Mouse (Mus musculus) mature B cell (primary cell): ENCODE data around the gene Cenpp.
"Not testable (repeated sequence)": the region's sequence is repeated elsewhere in the genome, so short reads cannot be mapped to it uniquely, and the experiment has no call there.

Experiments used
- in situ Hi-C: fragments of 300-500 bp; cut with MboI; formaldehyde crosslinking; loops from 2 replicates; pipeline ENCODE4 v1.14.3; 2019

Cenpp gene

DNA sequence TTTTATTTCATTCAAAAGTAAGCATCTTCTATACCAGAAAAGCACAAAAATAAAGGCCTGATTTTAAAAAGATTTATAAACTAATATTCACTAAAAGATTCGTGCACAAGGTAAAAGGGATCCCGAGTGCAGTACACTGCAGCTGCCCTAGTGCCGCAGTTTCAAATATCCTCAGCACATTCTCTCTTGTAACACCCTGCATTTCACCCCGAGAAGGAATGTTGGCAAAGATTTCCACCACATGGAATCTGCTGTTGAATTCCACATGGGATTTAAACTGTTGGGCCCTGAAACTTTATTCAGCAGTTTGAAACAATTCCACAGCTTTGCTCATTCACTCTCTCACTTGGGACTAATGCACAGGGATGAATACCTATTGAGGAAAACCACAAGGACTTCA, 44.9 kb downstream of the Cenpp start, which contains the start of gene Ogn:
Gene Ogn, plus strand, starts transcription at position 333 of the 400 bp plus-strand sequence.
- in situ Hi-C loops: no loop called here

GRCm38 (mm10) chr13:49603603-49604002, 49.0 kb downstream of the Cenpp start:
- in situ Hi-C loops: no loop called here

- in situ Hi-C loops: not testable (repeated sequence)
These were observed 50.0 kb downstream of the Cenpp start for GRCm38 (mm10) chr13:49602541-49602940.

GRCm38 (mm10) chr13:49586062-49586461, 66.5 kb downstream of the Cenpp start:
- in situ Hi-C loops: no loop called here

GRCm38 (mm10) chr13:49584307-49585005, 68.1 kb downstream of the Cenpp start:
- in situ Hi-C loops: no loop called here

- in situ Hi-C loops: no loop called here
These were observed 68.7 kb downstream of the Cenpp start for GRCm38 (mm10) chr13:49583859-49584258.

- in situ Hi-C loops: no loop called here
These were observed 70.7 kb downstream of the Cenpp start, which contains the start of gene Omd for GRCm38 (mm10) chr13:49581541-49582530. Gene Omd, plus strand, starts transcription at chr13:49582462.

- in situ Hi-C loops: no loop called here
These were observed 81.2 kb downstream of the Cenpp start for GRCm38 (mm10) chr13:49571418-49571817.

DNA sequence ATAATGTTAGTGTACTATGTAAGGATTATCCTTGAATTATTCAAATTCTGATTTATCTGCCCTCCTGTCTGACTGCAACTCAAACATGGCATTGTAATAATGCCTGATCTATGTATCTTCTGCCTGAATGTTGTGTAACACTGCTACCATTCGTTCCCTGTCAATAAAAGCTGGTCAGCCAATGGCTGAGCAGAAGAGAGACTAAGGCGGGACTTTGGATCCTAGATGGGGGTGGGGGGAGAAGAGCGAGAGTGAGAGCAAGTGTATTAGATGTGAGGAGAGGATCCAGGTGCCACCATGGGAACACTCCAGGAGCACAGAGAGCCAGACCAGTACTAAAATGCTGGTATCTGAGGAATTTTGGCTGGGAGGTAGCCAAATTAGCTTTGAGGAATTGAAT, 82.2 kb downstream of the Cenpp start:
- in situ Hi-C loops: no loop called here

DNA sequence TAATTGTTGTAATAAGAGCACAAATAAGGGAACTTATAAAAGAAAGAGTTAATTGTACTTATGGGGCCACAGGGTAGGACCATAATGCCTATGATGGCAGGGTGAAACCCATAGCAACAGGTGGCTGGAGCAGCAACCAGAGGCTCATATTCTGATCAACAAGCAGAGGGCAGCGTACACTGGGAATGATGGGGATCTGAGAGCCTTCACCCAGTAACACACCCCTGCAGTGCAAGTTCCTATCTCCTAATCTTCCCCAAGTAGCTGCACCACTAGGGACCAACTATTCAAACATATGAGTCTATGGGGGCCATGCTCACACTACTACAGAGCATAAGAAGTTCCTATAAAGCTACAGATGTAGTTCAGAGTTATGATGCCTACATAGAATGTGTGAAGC, 88.2 kb downstream of the Cenpp start:
- in situ Hi-C loops: no loop called here

- in situ Hi-C loops: no loop called here
These were observed 91.7 kb downstream of the Cenpp start for GRCm38 (mm10) chr13:49560886-49561285.

- in situ Hi-C loops: no loop called here
These were observed 93.4 kb downstream of the Cenpp start for GRCm38 (mm10) chr13:49559185-49559584.

GRCm38 (mm10) chr13:49556924-49557323, 95.7 kb downstream of the Cenpp start:
- in situ Hi-C loops: no loop called here

GRCm38 (mm10) chr13:49556203-49556602, 96.4 kb downstream of the Cenpp start:
- in situ Hi-C loops: no loop called here

DNA sequence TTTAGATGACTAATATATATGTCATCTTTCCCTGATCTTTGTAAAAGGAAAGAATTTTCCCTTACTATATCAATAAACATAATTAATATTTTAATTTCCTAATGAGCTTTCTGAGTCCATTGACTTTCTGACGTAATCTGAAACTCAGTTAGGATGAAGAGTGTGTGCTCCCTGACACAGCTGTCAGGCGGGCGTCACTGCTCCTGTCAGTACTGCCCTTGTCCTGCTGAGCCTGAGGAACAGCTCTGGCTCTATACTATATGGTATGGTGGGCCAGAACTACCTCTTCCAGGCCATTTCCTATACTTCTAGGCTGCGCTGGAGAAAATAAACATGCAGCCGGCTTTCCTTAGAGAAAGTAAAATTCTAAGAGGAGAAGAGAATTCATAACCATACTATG, 98.1 kb downstream of the Cenpp start:
- in situ Hi-C loops: no loop called here

DNA sequence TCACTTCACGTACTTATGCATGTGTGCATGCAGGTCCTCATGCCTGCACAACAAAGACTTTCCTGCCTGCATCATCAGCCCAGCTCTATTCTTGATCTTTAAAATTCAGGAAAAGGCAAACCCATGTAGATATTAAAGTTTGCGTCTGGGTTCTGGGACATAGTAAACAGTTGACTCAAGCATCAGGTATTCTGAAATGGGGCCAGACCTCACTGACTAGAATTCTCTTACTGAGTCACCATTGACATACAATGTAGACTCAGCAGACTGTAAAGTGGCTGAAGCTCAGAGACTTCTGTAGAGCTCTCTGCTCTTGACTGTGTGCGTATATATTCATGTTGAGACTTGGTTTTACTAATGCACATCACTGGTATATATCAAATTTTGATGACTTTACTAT, 103.0 kb downstream of the Cenpp start:
- in situ Hi-C loops: no loop called here

DNA sequence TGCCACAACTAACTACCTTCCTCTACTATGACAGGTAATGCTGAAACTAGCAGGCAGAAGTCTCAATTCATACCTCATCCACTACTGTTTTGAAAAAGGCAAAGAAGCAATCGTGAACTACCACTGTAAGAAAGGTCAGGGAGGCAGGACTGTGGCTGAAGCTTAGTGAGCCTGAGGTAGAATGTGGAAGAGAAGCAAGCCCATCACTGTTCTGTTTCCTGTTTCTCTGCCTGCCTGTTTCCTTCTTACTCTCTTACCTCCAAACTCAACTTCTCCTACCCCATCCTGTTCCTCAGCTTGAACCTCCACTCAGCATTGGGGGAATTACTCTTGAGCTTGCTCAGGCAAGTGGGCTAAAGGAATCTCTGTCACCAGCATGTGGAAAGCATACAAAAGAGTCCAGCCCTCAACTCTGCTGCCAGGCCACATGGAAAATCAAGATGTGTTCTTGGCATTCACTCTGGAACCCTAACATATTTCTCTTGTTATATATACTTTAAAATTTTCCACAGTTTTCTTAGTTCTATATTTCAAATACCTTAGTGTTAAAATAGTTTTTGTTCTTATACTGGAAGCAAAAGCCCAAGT, 104.9 kb downstream of the Cenpp start:
- in situ Hi-C loops: no loop called here

DNA sequence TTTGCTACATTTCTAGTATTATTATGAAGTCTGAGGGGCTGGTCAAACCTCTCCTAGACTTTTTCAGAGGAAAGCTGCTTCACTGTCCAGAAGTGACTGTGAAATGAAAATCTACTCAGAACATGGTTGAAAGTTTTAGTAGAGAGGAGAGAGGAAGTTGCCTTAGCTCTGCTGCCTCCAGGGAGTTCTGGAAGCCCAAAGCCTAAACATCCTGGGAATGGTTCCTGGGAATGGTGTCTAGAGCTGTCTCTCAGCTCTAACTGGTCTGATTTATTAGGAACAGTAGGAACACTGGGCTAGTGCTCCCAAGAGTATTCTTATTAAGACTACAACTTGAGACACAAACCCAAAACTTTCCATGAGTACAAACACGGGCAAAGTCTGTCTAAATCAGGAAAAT, 106.1 kb downstream of the Cenpp start:
- in situ Hi-C loops: no loop called here

DNA sequence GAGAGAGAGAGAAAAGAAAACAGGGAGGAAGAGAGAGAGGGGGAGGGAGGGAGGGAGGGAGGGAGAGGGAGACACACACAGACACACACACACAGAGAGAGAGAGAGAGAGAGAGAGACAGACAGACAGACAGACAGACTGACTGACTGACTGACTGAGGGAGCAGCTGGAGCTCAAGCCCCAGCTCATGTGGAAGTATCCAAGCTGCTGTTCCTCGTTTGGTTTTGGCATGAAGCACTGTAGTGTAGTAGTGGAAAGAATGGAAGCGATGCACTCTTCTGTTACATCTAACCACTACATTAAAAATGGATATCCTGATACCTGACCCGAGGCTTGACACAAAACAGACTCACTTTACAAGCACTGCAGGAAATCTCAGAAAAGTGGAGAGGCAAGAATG, 106.9 kb downstream of the Cenpp start:
- in situ Hi-C loops: no loop called here

- in situ Hi-C loops: no loop called here
These were observed 108.3 kb downstream of the Cenpp start, which contains the start of gene Aspn for GRCm38 (mm10) chr13:49544279-49544678. Gene Aspn, plus strand, starts transcription at chr13:49544443.

DNA sequence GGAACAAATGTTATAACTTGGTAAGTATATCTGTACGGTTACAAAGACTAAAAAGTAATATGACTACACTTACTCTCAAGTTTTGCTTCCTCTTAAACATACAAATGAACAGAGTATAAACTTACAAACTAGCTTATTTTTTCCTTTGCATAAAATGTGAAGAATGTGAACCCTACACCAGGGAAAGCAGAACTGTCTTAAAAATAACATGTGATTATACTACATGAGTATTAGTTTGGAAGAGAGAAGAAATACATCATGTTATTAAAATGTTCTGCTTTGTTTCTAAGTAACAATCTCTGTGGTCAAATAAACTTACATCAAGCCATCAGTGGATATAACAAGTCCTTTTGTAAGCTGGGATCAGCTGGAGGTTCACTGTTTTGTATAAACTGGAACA, 113.9 kb downstream of the Cenpp start:
- in situ Hi-C loops: no loop called here

DNA sequence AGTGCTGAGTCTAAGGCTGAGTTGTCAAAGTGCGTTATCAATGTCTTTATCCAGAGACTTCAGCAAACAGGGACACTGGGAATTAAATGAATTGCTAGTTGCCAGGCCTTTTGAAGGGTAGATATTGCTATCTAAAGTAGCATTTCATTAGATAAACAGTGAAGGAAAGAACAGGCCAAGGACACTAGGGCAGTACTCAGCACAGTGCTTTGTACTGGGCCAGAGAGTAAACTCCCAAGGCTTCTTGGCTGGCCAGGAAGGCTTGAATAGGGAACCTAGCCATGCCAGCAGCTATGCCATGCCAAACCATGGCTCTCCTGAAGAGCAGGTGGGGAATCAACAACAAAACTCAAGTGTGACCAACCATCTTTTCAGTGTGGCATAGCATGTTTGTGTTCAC, 115.6 kb downstream of the Cenpp start:
- in situ Hi-C loops: no loop called here
